Mouse (Mus musculus) liver, adult 2 months (tissue): ENCODE results near the gene Dnm3. TPM values are rescaled to one million over a fixed set of nuclear protein-coding genes. Genes with fewer than 3 reads are reported as not detected.
A peak's percentile ranks its signal among the peaks of the same experiment; 100 is the strongest.

Source experiments
- DNase-seq: peaks from one replicate; pipeline ENCODE4 v3.0.0-alpha.2; 2011; ENCODE audit warnings: low read depth, low spot score; ENCODE audit errors: extremely low read depth
- H3K27ac ChIP-seq: fragments of 200-500 bp; replicated peaks from 2 replicates; pipeline ENCODE4 v1.5.1; 2012; ENCODE audit warnings: low read depth, mild to moderate bottlenecking, control low read depth, inconsistent platforms, low read length; ENCODE audit not compliant: insufficient read depth
- H3K27me3 ChIP-seq: fragments of 200-500 bp; 2 replicates; pipeline ENCODE4 v1.6.1; 2012; ENCODE audit warnings: mild to moderate bottlenecking, moderate library complexity, low read length, inconsistent platforms; ENCODE audit not compliant: control insufficient read depth, insufficient read depth
- H3K36me3 ChIP-seq: fragments of 200-500 bp; 2 replicates; pipeline ENCODE4 v1.6.1; 2012; ENCODE audit warnings: low read length, inconsistent platforms; ENCODE audit not compliant: control insufficient read depth, insufficient read depth
- H3K4me1 ChIP-seq: fragments of 200-500 bp; 2 replicates; pipeline ENCODE4 v1.6.1; 2011; ENCODE audit warnings: low read length; ENCODE audit not compliant: control insufficient read depth, insufficient read depth
- H3K4me3 ChIP-seq: fragments of 200-500 bp; 2 replicates; pipeline ENCODE4 v1.5.1; 2011; ENCODE audit warnings: low read depth, mild to moderate bottlenecking, control low read depth, low read length, moderate library complexity; ENCODE audit not compliant: insufficient read depth
- H3K79me2 ChIP-seq: fragments of 200-500 bp; 2 replicates; pipeline ENCODE4 v1.6.1; 2012; ENCODE audit warnings: inconsistent platforms, mild to moderate bottlenecking, low read length, moderate library complexity; ENCODE audit not compliant: control insufficient read depth, insufficient read depth
- H3K9ac ChIP-seq: fragments of 200-500 bp; 2 replicates; pipeline ENCODE4 v1.6.1; 2012; ENCODE audit warnings: low read depth, mild to moderate bottlenecking, control low read depth, inconsistent platforms, low read length
- CTCF ChIP-seq: fragments of 200-500 bp; IDR thresholded peaks from 2 replicates; pipeline ENCODE4 v1.5.1; 2011; ENCODE audit warnings: low read depth, low read length, control low read depth
- POLR2A ChIP-seq: fragments of 200-500 bp; IDR thresholded peaks from 2 replicates; pipeline ENCODE4 v1.6.1; 2011; ENCODE audit warnings: low read length, control low read depth; ENCODE audit not compliant: insufficient read depth; ENCODE audit errors: extremely low read depth
- WGBS: fragments of 180-500 bp; shearing (Covaris S2); methylation state at CpG from one replicate; pipeline ENCODE4 v1.1.7; 2018; 5-methylcytosine and 5-hydroxymethylcytosine counted together
- polyA plus RNA-seq: library from polyadenylated mRNA; depleted of rRNA; stranded (reverse); fragments of >200 nt; gene quantifications from 2 replicates; pipeline ENCODE4 v1.2.3, GENCODE M21; 2012
- total RNA-seq: library from RNA; depleted of rRNA; stranded (reverse); fragments of >200 nt; gene quantifications from 2 replicates; pipeline ENCODE4 v1.2.3, GENCODE M21; 2014

Dnm3 gene
- total and polyA plus RNA-seq, 2 experiments: 0.46 to 0.60 TPM

DNA sequence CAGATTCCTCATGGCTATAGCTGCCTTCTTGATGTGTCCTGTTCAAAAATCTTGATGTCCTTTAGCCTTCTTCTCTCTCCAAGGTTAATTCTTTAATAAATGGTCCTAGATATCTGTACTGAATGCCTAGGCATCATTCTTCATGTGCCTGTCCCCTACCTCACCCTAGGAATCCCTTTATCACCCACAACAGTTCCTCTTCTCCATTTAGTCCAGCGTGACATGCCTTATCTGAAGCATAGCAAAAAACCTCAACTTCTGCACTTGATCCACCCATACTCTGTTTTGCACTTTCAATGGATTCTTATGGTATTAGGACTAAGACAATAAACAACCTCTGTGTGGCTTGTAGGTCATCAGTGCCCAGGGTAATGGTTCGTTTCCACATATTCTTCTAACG lies 378.6 kb downstream of the Dnm3 start:
- Histone ChIP-seq H3K4me3 (no peak overlapping the region), H3K27me3 (no peaks in the 10 kb centered on the region)
- 88% methylated on average over 3 of the region's 3 CpGs for WGBS

DNA sequence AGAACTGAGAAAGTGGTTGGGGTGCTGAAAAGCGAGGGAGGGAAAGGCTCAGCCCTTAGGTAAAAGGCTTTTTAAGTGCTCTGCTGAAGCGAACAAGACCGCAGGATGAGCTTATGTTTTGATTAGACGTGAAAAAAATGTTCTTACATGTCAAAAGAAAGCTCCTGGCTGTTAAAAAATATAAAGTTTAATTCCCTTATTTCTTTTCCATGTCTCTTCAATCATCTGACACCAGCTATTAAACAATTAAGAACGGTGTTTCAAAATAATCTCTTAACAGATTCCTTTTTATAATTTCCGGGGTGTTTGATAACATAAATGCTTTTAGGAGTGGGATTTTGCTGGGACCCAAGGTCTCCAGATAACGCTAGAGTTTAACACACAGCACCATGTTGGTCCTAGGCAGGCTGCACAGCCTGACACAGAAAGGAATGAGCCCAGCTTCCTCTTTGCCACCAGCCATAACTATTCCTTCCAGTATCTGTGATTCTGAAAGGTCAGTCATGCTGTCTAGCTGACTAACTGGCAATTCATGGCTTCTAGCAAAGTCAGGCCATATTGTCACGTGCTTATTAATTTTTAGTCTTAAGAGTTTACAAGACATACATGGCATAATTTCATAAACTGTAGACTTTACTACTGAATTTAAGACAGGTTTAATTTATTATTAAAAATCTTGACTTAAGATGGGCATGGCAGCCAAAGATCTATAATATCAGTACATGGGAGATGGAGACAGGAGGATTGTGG lies 383.1 kb downstream of the Dnm3 start:
- Histone ChIP-seq H3K36me3 (no peaks in the 10 kb centered on the region), H3K79me2 (no peaks in the 10 kb centered on the region), H3K4me3 (no peak overlapping the region), H3K4me1 (no peaks in the 10 kb centered on the region), H3K27ac (no peak overlapping the region), H3K9ac (no peak overlapping the region), H3K27me3 (no peaks in the 10 kb centered on the region)
- 88% methylated on average over 8 of the region's 8 CpGs for WGBS
- DNase-seq: no peak
- TF ChIP-seq CTCF (no peak), POLR2A (no peak)

More for the DNA sequence above, 378.6 kb downstream of the Dnm3 start:
- Histone ChIP-seq H3K79me2 (no peaks in the 10 kb centered on the region), H3K36me3 (no peaks in the 10 kb centered on the region), H3K9ac (no peak overlapping the region), H3K4me1 (peaks cover 2% of the 10 kb centered on the region; the same call in 1 of the 2 replicates), H3K27ac (no peak overlapping the region)
- TF ChIP-seq CTCF (no peak), POLR2A (no peak)
- DNase-seq: no peak

DNA sequence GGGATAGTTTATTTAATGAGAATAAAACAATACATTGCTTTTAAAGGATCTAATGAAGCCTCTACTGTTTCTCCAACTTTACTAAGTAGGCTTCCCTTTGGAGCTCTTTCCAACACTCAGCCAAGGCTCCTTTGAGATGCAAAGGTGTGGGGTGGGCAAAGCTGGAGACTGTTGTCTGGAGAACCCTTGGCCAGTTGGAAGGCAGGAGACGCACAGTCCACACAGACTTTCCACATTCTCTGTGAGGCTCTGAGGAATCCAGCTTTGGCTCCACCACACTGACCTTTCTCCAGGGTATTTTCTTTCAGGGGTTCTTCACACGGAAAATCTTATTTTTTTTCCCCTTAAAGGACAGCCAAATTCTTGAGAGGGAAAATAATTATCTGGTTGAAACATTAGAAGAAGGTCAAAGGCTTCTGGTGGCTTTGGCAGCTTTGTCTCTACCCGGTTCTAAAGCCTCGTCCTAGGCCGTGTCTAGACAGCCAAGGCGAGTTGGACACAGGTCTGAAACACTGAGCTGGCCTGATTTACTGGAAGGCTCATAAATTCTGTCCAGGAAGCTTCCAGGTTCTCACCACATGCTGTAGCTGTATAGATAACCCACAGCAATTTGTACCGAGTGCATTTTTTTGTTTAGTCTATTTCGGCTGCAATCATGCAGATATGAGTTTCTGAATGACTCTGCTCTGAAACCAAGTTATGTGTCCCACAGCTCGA lies 383.9 kb downstream of the Dnm3 start:
- H3K4me1 ChIP-seq: no peaks in the 10 kb centered on the region
- DNase-seq: peak; percentile 0
- no peaks in the 10 kb centered on the region for H3K27me3 ChIP-seq
- no peak overlapping the region for H3K4me3 ChIP-seq
- no peak overlapping the region for H3K27ac ChIP-seq
- whole genome bisulfite sequencing: 77% methylated on average over 9 of the region's 9 CpGs
- H3K9ac ChIP-seq: no peak overlapping the region
- H3K36me3 ChIP-seq: no peaks in the 10 kb centered on the region
- H3K79me2 ChIP-seq: no peaks in the 10 kb centered on the region
- TF ChIP-seq CTCF (no peak), POLR2A (no peak)

DNA sequence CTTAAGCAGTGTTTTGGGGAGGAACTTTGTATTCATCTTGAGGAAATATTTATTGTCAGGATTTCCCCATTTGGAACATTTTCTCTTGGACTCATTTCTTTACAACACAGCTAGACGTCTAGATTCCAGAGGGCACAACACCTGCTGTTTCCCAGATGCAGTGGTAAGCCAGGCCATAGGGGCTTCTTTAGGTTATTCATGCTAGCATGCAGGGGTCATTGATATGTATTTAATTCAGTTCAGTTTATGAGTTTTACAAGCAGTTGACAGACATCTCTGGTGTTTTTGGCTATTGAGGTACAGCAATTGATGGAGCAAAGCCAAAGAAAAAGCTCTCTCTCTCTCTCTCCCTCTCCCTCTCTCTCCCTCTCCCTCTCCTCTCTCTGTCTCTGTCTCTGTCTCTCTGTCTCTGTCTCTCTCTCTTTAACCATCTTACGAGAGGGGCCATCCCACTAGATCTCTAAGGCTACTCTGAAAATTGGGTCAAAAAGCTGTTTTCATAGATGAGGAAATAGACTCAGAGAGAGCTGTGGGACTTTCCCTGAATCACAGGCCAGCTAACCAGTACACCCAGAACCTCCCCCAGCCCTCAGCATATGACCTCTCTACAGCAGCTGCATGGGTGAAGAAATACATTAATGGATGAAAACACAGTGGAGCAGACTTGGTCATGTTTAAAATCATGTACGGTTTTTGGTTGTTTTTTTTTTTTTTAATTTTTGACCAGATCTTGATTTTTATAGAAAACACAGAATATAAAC lies 384.8 kb downstream of the Dnm3 start:
- Histone ChIP-seq H3K4me1 (no peaks in the 10 kb centered on the region), H3K27ac (no peak overlapping the region), H3K79me2 (no peaks in the 10 kb centered on the region), H3K9ac (no peak overlapping the region), H3K36me3 (no peaks in the 10 kb centered on the region), H3K4me3 (no peak overlapping the region), H3K27me3 (no peaks in the 10 kb centered on the region)
- 84% methylated on average over 3 of the region's 3 CpGs for WGBS
- no peak for DNase-seq
- TF ChIP-seq CTCF (no peak), POLR2A (no peak)

DNA sequence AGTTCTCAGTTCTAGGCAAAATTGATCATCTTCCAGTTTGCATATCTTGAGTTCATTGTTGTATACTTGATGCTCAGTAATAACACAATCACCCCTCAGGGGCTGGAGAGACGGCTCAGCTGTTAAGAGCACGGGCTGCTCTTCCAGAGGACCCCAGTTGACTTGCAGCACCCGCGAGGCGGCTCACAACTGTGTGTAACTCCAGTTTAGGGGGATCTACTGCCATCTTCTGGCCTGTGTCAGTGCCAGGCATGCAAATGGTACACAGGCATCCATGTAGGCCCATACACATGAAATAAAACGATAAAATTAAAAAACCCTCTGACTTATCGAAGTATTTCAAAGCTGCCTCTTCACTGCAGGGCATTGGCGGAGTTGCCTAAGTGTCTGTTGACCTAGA lies 385.4 kb downstream of the Dnm3 start:
- Histone ChIP-seq H3K4me1 (no peaks in the 10 kb centered on the region), H3K27me3 (no peaks in the 10 kb centered on the region), H3K27ac (no peak overlapping the region), H3K4me3 (no peak overlapping the region), H3K36me3 (no peaks in the 10 kb centered on the region), H3K9ac (no peak overlapping the region), H3K79me2 (no peaks in the 10 kb centered on the region)
- 91% methylated on average over 8 of the region's 8 CpGs for WGBS
- TF ChIP-seq CTCF (no peak), POLR2A (no peak)
- DNase-seq: no peak
